Mouse (Mus musculus): ENCODE measurements at regions not wholly inside any gene's neighbourhood (a gene's known extent, or its start where the extent isn't known, plus 50 kb on each side); places are given as distances from the start of the nearest gene placed in this dataset.

DNA sequence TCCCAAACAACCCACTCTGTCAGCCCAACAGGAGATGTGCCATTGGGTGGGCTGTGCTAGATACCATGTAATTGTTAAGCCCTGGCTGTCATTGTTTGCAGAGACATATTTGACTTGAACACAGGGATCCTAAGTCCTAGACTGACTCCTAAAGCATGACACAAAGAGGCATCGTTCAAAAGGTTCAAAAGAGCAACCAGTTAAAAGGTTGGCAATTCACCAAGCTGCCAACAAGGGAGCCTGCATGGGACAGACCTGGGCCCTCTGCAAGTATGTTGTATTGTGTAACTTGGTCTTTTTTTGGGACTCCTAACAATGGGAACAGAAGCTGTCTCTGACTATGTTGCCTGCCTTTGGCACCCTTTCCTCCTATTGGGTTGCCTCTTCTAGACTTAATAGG, 139.4 kb upstream of the Klf3 start:
- TF ChIP-seq POLR2A (IDR thresholded peaks at IDR 0.05; ENCODE audit: control insufficient read depth, extremely low read depth, insufficient read depth, low read length, poor library complexity), result no peak
- no peak for TF ChIP-seq CTCF (IDR thresholded peaks at IDR 0.05; ENCODE audit: borderline replicate concordance, control insufficient read depth, extremely low read depth, insufficient read depth, low read length, poor library complexity)

Measured in thymus, adult 2 months (tissue).